Mouse (Mus musculus): ENCODE results near the gene Wdr70.
A peak's percentile ranks its signal among the peaks of the same experiment; 100 is the strongest.

Wdr70 gene

GRCm38 (mm10) chr15:7934105-7934504, 164.9 kb downstream of the Wdr70 start:
- peak; percentile 17 for DNase-seq (ENCODE audit: extremely low spot score)

DNA sequence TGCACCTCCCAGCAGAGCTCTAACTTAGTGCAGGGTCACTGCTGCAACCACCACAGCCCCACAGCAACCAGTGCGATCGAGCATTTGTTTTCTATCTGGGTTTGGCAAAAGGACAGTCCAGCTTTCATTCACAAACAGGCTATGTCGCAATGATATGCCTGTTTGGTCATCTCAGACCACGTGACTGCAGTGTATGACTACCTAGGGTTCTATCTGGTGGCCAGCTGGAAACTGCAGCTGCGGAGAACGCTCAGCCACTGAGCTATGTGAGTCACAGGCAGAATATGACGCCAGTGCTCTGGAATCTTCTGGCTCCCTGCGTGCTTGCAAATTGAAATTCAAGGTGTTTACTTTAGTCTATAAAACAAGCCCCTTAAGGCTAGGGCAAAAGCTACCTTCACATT, 167.4 kb downstream of the Wdr70 start:
- no peak for DNase-seq (ENCODE audit: extremely low spot score)

DNA sequence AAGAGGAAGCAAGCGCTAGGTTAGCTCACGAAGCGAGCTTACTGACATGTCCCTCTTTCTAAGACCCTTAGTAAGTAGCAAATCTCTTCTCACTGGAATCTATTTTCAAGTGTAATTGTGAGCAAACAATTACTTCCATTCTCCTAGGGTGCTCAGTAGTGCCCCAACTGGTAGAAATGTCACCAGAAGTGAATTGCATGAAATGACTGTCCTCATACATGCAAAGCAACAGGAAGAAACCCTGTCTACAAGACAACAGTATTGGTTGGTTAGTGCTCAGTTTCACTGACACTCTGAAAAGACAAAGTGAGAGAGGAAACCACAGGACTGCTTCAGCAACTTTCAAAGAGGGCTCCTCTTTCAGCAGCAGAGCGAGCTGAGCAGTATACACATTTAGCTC, 173.6 kb downstream of the Wdr70 start:
- no peak for DNase-seq (ENCODE audit: extremely low spot score)

GRCm38 (mm10) chr15:7923281-7923680, 175.7 kb downstream of the Wdr70 start:
- DNase-seq (ENCODE audit: extremely low spot score) = no peak

DNA sequence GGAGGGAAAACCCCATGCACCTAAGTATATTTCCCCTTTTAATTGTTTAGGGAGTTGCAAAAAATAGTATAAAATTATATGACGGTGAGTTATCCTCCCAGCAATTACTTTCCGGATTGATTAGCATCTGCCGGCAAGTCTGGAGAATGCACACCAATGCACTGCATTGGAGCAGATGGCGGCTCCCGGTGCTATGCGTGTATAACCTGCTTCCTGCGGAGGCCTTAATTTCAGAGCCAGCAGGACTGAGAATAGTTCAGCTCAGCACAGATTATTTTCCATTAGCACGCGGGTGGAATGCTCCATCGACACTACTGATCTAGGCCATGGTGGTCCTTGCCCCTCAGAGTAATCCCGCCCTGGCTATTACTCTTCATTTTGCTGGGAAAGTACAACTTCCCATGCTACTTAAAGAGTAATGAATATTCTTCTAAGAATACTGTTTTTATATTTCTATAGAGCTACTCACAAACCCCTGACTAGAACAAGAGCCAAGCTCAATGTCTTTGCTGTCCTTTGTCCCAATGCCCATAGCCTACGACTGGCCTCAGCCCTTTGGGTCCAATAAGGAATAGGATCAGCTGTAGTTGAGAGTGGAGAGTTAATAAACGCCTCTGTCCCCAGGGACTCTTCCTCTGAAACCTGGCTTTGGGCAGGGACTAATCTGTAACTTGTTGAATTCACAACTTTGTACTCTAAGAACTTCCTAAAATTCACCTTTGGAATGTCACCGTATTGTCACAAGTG, 176.5 kb downstream of the Wdr70 start:
- no peak for DNase-seq (ENCODE audit: extremely low spot score)

DNA sequence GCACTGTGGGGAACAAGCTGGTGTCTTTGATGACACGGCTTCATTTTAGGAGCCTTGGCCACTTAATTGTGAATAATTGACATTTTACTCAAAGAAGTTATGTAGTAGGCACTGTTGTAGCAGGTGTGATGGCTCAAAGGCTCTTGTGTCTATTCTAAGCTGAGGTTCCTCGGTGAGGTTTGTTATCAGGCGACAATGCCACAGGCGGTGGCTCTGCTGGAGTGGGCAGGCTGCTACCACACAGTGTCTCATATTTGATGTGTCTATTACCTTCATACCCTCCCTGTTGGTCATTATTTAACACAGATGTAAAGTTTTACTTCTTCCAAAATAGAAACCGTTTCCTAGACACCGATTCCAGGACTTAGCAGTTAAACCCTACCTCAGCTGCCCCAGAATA, 177.9 kb downstream of the Wdr70 start:
- DNase-seq (ENCODE audit: extremely low spot score) = no peak

- DNase-seq (ENCODE audit: extremely low spot score) = no peak
Measured at GRCm38 (mm10) chr15:7906491-7907035, 192.4 kb downstream of the Wdr70 start.

GRCm38 (mm10) chr15:7899286-7899685, 199.7 kb downstream of the Wdr70 start:
- DNase-seq (ENCODE audit: extremely low spot score) = no peak

GRCm38 (mm10) chr15:7891547-7892282, 207.3 kb downstream of the Wdr70 start:
- DNase-seq (ENCODE audit: extremely low spot score) = no peak

- DNase-seq (ENCODE audit: extremely low spot score) = no peak
Measured at GRCm38 (mm10) chr15:7890286-7890685, 208.7 kb downstream of the Wdr70 start.

DNA sequence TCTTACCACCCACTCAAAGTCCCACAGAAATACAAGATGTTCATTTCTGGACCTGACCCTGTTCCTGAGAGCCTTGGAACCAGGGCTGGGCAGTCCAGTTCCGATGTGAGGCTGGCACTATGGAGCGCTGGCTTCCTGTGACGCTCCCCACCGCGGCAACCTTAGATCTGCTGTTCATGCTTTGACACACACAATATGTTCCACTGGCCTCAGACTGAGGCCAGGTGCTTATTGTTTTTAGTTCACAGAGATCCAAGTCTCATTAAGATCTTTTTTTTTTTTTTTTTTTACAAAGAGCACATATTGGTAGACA, 209.7 kb downstream of the Wdr70 start:
- DNase-seq (ENCODE audit: extremely low spot score) = no peak

DNA sequence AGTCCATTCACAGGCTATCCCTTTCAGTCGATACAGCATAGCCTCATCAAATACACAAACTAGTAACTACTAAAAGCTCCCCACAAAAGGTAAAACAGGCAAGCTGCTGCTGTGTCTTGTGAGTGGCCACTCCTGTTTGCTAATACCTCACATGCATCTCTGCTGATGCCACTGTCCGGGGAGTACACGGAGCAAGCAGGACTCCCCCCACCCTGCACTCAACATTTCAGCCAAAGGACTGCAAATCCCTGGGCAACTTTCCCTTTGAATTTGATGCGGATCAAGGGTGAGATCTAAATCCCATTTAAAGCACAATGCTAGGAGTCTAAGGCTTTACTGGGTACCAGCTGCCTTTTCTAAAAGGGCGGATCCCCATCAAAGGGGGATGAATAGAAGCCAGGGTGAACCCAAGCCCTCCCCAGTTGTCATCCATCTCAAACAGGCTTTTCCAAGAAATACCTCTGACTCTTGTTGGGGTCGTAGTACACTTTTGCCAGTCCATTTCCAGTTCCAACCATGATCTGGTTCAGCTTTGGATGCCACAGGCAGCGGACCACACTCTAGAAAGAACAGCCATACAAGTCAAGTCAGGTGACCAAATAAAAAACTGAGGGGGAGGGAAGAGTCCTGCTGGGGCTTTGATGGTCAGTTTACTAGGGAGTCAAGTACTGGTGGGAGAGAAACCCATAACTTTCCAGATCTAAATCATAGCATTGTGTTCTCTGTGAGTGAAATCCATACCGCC, 210.2 kb downstream of the Wdr70 start:
- no peak for DNase-seq (ENCODE audit: extremely low spot score)

DNA sequence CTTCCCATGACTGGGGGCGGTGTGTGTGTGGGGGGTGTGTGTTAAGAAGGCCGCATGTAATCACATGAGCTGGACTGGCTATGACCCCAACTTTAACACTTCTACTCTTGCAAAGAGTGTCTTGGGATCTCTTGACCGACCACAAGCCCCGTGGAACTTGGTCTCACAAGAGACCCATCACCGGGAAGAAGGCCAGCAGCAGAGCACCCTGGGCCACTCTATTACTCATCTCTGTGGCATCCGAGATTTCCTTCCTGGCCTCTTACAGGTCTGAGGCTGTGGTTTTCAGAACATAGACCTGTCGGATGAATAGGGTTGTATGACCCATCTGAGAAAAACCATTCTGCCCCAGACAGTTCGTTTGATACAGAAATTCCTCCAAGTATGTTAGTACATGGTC, 212.4 kb downstream of the Wdr70 start:
- DNase-seq (ENCODE audit: extremely low spot score) = no peak

DNA sequence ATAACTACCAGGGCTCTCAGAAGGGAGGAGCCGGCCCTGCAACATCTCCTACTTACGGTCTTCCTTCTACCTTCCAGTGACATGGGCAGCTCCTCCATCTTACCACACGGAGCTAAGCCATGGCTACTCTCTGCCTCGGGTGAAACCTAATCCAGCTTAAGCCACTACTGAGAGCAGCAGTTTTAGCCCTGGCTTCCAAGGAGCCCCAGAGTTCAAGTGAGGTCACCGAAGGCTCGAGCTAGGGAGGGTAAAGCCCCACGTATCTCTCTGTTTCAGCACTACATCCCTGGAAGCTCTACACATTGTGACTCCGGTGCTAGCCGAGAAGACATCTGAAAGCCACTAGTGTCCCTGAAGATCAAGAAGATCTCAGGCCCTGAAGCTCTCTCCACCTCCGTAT, 213.9 kb downstream of the Wdr70 start:
- no peak for DNase-seq (ENCODE audit: extremely low spot score)

DNA sequence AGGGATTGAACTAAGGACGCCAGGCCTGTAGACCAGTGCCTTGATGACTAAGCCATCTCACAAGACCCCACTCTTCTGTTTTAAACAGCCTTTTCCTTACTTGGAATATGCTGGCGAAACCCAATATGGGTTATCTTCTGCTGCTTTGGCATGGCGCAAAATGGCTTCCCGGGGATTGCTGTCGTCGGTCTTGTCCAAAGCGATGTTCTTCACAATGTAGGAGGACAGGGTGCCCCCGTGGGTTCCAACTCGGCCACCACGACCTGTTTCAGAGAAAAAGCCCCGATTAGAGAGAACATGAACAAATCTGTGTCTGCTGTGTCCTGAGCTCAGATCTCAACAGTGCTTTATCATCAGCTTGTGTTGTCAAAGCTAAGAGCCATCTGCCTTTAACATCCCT, 214.8 kb downstream of the Wdr70 start:
- no peak for DNase-seq (ENCODE audit: extremely low spot score)

DNA sequence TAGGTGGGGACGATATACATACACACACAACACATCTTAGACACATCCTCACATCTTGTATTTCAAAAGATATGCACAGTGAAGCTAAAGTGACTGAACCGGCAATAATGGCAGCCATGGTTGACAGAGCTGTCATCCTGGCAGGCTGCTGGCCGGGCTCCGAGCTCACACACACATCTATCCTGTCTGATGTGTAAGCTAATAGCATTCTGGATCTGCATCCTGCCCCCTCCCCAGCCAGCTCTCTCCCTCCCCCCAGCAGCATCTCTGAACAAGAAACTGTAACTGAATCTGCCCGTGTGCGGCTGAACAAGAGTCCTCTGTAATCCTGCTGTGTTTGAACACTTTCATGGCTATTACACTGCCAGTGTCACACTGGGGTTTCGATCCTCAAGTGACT, 219.1 kb downstream of the Wdr70 start:
- no peak for DNase-seq (ENCODE audit: extremely low spot score)

GRCm38 (mm10) chr15:7878861-7879260, 220.1 kb downstream of the Wdr70 start:
- no peak for DNase-seq (ENCODE audit: extremely low spot score)

DNA sequence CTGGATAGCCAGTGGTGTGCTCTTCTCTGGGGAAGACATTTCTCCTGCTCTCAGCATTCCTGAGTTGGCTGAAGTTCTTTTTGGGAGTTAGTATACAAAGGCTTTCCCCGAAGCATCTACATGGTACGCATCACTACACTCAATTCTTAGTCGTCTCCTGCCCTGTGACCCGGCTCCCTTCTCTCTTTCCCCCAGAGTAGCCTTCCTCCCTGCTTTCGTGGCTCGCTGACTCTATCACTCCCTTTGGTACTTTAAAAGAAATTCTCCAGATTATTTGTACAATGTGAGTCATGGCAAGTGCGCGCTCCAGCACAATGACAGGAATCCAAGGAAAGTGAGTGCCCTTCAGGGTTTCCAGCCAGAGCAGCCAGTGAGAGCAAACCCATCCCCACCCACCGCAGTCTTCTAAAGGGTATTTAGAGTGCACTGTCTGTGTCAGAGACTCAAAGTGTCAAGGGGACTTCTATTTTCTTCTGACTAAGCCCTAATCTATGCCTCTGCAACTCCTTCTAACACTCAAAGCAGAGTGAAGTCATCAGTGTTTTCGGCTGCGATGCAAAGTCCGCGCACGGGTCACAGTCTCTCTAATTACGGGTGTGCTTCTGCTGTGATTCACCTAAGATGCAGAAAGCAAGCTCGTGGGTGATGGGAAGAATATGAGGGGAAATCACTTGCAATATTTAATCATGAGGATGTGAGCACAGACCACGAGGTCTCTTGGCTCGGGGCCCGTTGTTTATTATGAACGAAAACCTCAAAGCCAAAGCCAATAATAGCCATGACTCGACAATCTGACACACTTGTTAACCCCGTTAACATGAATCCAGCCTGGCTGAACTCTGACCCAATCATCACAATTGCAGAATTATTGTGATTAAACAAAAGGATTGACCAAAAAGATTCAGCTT, 221.2 kb downstream of the Wdr70 start:
- no peak for DNase-seq (ENCODE audit: extremely low spot score)

DNA sequence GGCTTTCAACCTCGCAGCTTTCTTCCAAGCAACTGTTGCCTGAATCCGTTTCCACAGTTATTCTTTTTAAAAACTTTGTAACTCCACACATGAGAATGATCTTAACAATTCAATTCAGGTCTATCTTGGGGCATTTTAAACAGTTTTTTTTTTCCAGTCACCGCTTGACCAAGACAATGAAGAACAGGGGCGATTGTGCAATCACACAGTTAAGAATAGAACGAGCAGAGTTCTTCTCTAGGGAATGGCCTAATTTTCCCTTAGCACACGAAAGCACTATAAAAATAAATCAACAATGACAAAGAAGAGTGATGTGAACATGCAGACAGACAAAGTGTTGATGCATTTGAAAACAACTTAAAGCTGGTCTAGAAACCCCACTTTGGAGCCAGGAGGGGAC, 223.1 kb downstream of the Wdr70 start:
- no peak for DNase-seq (ENCODE audit: extremely low spot score)

DNA sequence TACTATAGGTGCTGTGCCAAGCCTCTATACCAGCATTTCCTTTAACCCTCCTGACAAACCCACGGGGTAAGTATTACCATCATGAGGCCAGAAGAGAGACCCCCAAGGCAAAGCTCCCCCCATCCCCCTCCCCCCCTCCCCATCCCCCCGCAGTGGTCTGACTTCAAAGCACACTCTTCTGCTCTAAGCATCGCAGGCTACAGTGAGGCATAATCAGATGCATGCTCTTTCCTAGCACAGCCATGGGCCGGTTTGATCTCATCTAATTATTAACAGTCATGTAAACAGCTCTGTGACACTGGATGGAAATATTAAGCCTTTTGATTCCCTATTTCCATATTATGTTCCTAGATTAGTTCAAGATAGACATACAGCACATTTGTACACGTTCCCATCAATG, 226.5 kb downstream of the Wdr70 start:
- DNase-seq (ENCODE audit: extremely low spot score) = no peak

GRCm38 (mm10) chr15:7865305-7865704, 233.7 kb downstream of the Wdr70 start:
- no peak for DNase-seq (ENCODE audit: extremely low spot score)

DNA sequence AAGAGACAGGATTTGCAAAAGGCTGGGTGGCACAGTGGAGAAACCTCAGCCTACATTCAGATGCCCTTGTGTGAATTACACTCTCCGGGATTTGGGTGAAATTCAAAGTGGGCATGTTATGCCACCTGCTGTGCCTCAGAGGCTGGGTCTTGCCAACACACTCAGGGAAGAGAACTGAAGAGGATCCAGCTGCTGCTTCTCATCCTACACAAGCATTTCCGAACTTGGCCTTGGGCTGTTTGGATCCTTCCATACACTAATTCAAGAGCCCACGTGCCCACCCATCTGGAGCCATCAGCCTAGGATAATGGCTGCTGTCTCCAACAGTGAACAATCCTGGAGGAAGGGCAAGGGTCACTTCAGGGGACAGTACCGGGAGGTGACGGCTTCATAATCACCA, 235.7 kb downstream of the Wdr70 start:
- DNase-seq (ENCODE audit: extremely low spot score) = no peak
